Mouse (Mus musculus) lung, embryonic 14.5 days (tissue): ENCODE data around the gene Mrpl2. TPM values are rescaled to one million over a fixed set of nuclear protein-coding genes. Genes with fewer than 3 reads are reported as not detected.

ENCODE experiments used
- ATAC-seq: fragments of 200-750 bp; cut with Nextera tagmentation; 2 replicates; pipeline ENCODE4 v1.8.0; 2017; ENCODE audit warnings: mild to moderate bottlenecking, moderate TSS enrichment, moderate library complexity; ENCODE audit not compliant: insufficient read depth
- DNase-seq: peaks from one replicate; pipeline ENCODE4 v3.0.0-alpha.2; 2015
- H3K27ac ChIP-seq: fragments of 300-500 bp; sonication (generic); 2 replicates; pipeline ENCODE4 v1.5.1; 2014; ENCODE audit warnings: low read depth, mild to moderate bottlenecking, moderate library complexity
- H3K27me3 ChIP-seq: fragments of 300-500 bp; sonication (generic); 2 replicates; pipeline ENCODE4 v1.6.1; 2014; ENCODE audit warnings: low read length, control low read depth; ENCODE audit not compliant: insufficient read depth
- H3K36me3 ChIP-seq: fragments of 300-500 bp; sonication (generic); 2 replicates; pipeline ENCODE4 v1.6.1; 2014; ENCODE audit warnings: control low read depth; ENCODE audit not compliant: insufficient read depth
- H3K4me1 ChIP-seq: fragments of 300-500 bp; sonication (generic); 2 replicates; pipeline ENCODE4 v1.6.1; 2014; ENCODE audit warnings: antibody characterized with exemption, control low read depth; ENCODE audit not compliant: insufficient read depth
- H3K4me2 ChIP-seq: fragments of 300-500 bp; sonication (generic); 2 replicates; pipeline ENCODE4 v1.6.1; 2014; ENCODE audit warnings: mild to moderate bottlenecking
- H3K4me3 ChIP-seq: fragments of 300-500 bp; sonication (generic); 2 replicates; pipeline ENCODE4 v1.5.1; 2014; ENCODE audit warnings: low read depth, low read length
- H3K9ac ChIP-seq: fragments of 300-500 bp; sonication (generic); 2 replicates; pipeline ENCODE4 v1.6.1; 2014
- H3K9me3 ChIP-seq: fragments of 300-500 bp; sonication (generic); 2 replicates; pipeline ENCODE4 v1.6.1; 2016; ENCODE audit warnings: low read depth, low read length, control low read depth
- CTCF ChIP-seq: IDR thresholded peaks from 2 replicates; pipeline ENCODE4 v1.5.1; 2016; ENCODE audit warnings: antibody characterized with exemption, low read depth
- WGBS: fragments of 180-500 bp; shearing (Covaris S2); extraction: QIAGEN DNeasy Blood & Tissue Kit; methylation state at CpG from one replicate; pipeline ENCODE4 v1.1.7; 2014; 5-methylcytosine and 5-hydroxymethylcytosine counted together
- polyA plus RNA-seq: library from polyadenylated mRNA; unstranded; fragments of >200 nt; fragmentation: Nextera tagmentation; extraction: Ambion mirVana; gene quantifications from 2 replicates; pipeline ENCODE4 v1.2.1, GENCODE M21; 2014

Mrpl2 gene
- polyA plus RNA-seq, 1 experiment from 2014 or later = 113 TPM

- WGBS = 81% methylated on average over 9 of the region's 9 CpGs
- H3K36me3 ChIP-seq = peaks cover 22% of the 10 kb centered on the region; the same call in 1 of the 2 replicates
- no peak overlapping the region for H3K4me3 ChIP-seq
- H3K4me1 ChIP-seq = no peaks in the 10 kb centered on the region
- H3K4me2 ChIP-seq = no peak overlapping the region
- H3K27me3 ChIP-seq = no peaks in the 10 kb centered on the region
- ATAC-seq (no peak), DNase-seq (no peak)
- H3K9me3 ChIP-seq = no peaks in the 10 kb centered on the region
- H3K27ac ChIP-seq = 0 out of 2 replicates have a peak overlapping the region, but pooled peaks have one; percentile 30
- no peak for TF ChIP-seq CTCF
- no peak overlapping the region for H3K9ac ChIP-seq
These were observed 6.1 kb upstream of the Mrpl2 start for GRCm38 (mm10) chr17:46639929-46640328.

- no peak overlapping the region for H3K27ac ChIP-seq
- ATAC-seq = no peak
- no peak for TF ChIP-seq CTCF
- no peak overlapping the region for H3K4me3 ChIP-seq
- H3K36me3 ChIP-seq = peaks cover 18% of the 10 kb centered on the region; the same call in 1 of the 2 replicates
- H3K9ac ChIP-seq = no peak overlapping the region
- no peak overlapping the region for H3K4me2 ChIP-seq
- peaks cover 4% of the 10 kb centered on the region; the same call in 1 of the 2 replicates for H3K4me1 ChIP-seq
- no peak for DNase-seq
- H3K9me3 ChIP-seq = no peaks in the 10 kb centered on the region
- whole genome bisulfite sequencing = 84% methylated on average over 17 of the region's 17 CpGs
- no peaks in the 10 kb centered on the region for H3K27me3 ChIP-seq
These were observed 4.0 kb upstream of the Mrpl2 start for GRCm38 (mm10) chr17:46642060-46642459.

- whole genome bisulfite sequencing = 86% methylated on average over 12 of the region's 12 CpGs
- ATAC-seq = no peak
- Histone ChIP-seq H3K4me3 (peak overlapping the region; percentile 79; the same call in 1 of the 2 replicates), H3K9me3 (no peaks in the 10 kb centered on the region), H3K4me1 (peaks cover 4% of the 10 kb centered on the region; the same call in 1 of the 2 replicates), H3K27me3 (no peaks in the 10 kb centered on the region), H3K4me2 (peak overlapping the region; percentile 81), H3K36me3 (peaks cover 26% of the 10 kb centered on the region), H3K9ac (peak overlapping the region; percentile 52), H3K27ac (no peak overlapping the region)
- no peak for DNase-seq
- no peak for TF ChIP-seq CTCF
These were observed 1.8 kb upstream of the Mrpl2 start for GRCm38 (mm10) chr17:46644152-46644805.

GRCm38 (mm10) chr17:46644916-46645475, 1.0 kb upstream of the Mrpl2 start:
- H3K4me2 ChIP-seq = peak overlapping the region; percentile 81
- H3K27me3 ChIP-seq = no peaks in the 10 kb centered on the region
- DNase-seq = no peak
- peak overlapping the region; percentile 52 for H3K9ac ChIP-seq
- no peak for ATAC-seq
- H3K4me3 ChIP-seq = peak overlapping the region; percentile 79
- peaks cover 4% of the 10 kb centered on the region; the same call in 1 of the 2 replicates for H3K4me1 ChIP-seq
- 4% methylated on average over 11 of the region's 11 CpGs for WGBS
- no peak for TF ChIP-seq CTCF
- no peaks in the 10 kb centered on the region for H3K9me3 ChIP-seq
- H3K27ac ChIP-seq = peak overlapping the region; percentile 42; the same call in 1 of the 2 replicates
- H3K36me3 ChIP-seq = peaks cover 26% of the 10 kb centered on the region

- no peaks in the 10 kb centered on the region for H3K9me3 ChIP-seq
- no peak for TF ChIP-seq CTCF
- WGBS = under 1% methylated on average over 19 of the region's 19 CpGs
- peaks cover 21% of the 10 kb centered on the region for H3K36me3 ChIP-seq
- H3K4me1 ChIP-seq = peaks cover 6% of the 10 kb centered on the region
- peak overlapping the region; percentile 79 for H3K4me3 ChIP-seq
- H3K27ac ChIP-seq = peak overlapping the region; percentile 75
- DNase-seq = no peak
- peak overlapping the region; percentile 79 for H3K9ac ChIP-seq
- H3K27me3 ChIP-seq = no peaks in the 10 kb centered on the region
- peak overlapping the region; percentile 83 for H3K4me2 ChIP-seq
- ATAC-seq = no peak
These were observed 263 bp downstream of the Mrpl2 start for GRCm38 (mm10) chr17:46646322-46646662.

- no peak overlapping the region for H3K9ac ChIP-seq
- H3K27ac ChIP-seq = no peak overlapping the region
- H3K36me3 ChIP-seq = peaks cover 16% of the 10 kb centered on the region
- H3K4me1 ChIP-seq = peaks cover 12% of the 10 kb centered on the region
- DNase-seq = no peak
- no peak for TF ChIP-seq CTCF
- no peaks in the 10 kb centered on the region for H3K9me3 ChIP-seq
- no peak for ATAC-seq
- WGBS = 85% methylated on average over 7 of the region's 7 CpGs
- peak overlapping the region; percentile 83 for H3K4me2 ChIP-seq
- no peaks in the 10 kb centered on the region for H3K27me3 ChIP-seq
- H3K4me3 ChIP-seq = 0 out of 2 replicates have a peak overlapping the region, but pooled peaks have one; percentile 79
These were observed 1.2 kb downstream of the Mrpl2 start for GRCm38 (mm10) chr17:46647279-46647678.

GRCm38 (mm10) chr17:46648436-46648835, 2.4 kb downstream of the Mrpl2 start:
- Histone ChIP-seq H3K9me3 (no peaks in the 10 kb centered on the region), H3K27ac (no peak overlapping the region), H3K9ac (no peak overlapping the region), H3K36me3 (peaks cover 28% of the 10 kb centered on the region), H3K4me2 (no peak overlapping the region), H3K4me3 (no peak overlapping the region), H3K27me3 (no peaks in the 10 kb centered on the region), H3K4me1 (peaks cover 12% of the 10 kb centered on the region)
- WGBS = 92% methylated on average over 9 of the region's 9 CpGs
- TF ChIP-seq CTCF = no peak
- ATAC-seq (no peak), DNase-seq (no peak)
